Mouse (Mus musculus) CH12.LX (cell line): ENCODE results near the gene Trappc4.

Source experiments
- CHD1 ChIP-seq: IDR thresholded peaks from 2 replicates; pipeline ENCODE4 v1.6.1; 2012; ENCODE audit warnings: low read depth, low read length, improper control_type of control experiment, inconsistent platforms
- CHD2 ChIP-seq: IDR thresholded peaks from 2 replicates; pipeline ENCODE4 v1.6.1; 2011; ENCODE audit warnings: low read length, improper control_type of control experiment
- CTCF ChIP-seq, 2 experiments: IDR thresholded peaks in 1 of 2; conservative IDR thresholded peaks in 1 of 2; 2 replicates each; pipeline ENCODE4 v1.5.1; 2011 to 2012; ENCODE audit warnings: low read depth in 2 of 2, low read length in 2 of 2, improper control_type of control experiment in 1 of 2, inconsistent platforms in 1 of 2, mild to moderate bottlenecking in 1 of 2, moderate library complexity in 1 of 2
- POLR2A ChIP-seq: IDR thresholded peaks from 2 replicates; pipeline ENCODE4 v1.6.1; 2011; ENCODE audit warnings: low read depth, mild to moderate bottlenecking, improper control_type of control experiment, low read length
- POLR2AphosphoS2 ChIP-seq: IDR thresholded peaks from 2 replicates; pipeline ENCODE4 v1.6.1; 2011; ENCODE audit warnings: low read depth, low read length, improper control_type of control experiment
- SMC3 ChIP-seq: IDR thresholded peaks from 2 replicates; pipeline ENCODE4 v1.6.1; 2011; ENCODE audit warnings: low read depth, low read length, improper control_type of control experiment
- TCF12 ChIP-seq: IDR thresholded peaks from 2 replicates; pipeline ENCODE4 v1.6.1; 2014; ENCODE audit warnings: low read depth, mild to moderate bottlenecking, inconsistent platforms, low read length, improper control_type of control experiment
- USF2 ChIP-seq: conservative IDR thresholded peaks from 2 replicates; pipeline ENCODE4 v1.6.1; 2011; ENCODE audit warnings: low read depth, low read length, improper control_type of control experiment
- ZNF384 ChIP-seq: IDR thresholded peaks from 2 replicates; pipeline ENCODE4 v1.6.1; 2012; ENCODE audit warnings: low read depth, low read length, improper control_type of control experiment, inconsistent platforms

DNA sequence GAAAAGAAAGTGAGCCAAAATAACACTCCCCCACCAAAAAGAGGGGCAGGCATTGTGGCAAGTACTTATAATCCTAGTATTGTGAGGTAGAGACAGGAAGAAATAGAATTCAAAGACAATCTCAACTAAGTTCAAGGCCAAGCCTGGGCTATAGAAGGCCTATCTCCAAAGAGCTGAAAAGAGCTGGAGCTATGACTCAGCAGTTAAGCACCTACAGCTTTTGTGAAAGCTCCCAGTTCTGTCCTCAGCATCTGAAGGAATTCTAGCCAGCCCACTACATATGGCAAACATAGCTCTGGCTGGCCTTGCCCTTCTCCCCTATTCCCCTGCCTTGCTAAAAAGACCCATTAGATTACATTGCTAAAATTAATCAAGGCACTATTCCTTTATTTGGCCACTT lies 34.0 kb downstream of the Trappc4 start:
- TF ChIP-seq TCF12 (no peak), CTCF (conservative IDR thresholded peaks at IDR 0.05 in 1 of 2, IDR thresholded peaks at IDR 0.05 in 1 of 2; ENCODE audit: low read depth in 2 of 2, low read length in 2 of 2) (no peak), USF2 (no peak), CHD1 (no peak), POLR2A (no peak), ZNF384 (no peak), POLR2AphosphoS2 (no peak), SMC3 (no peak), CHD2 (no peak)
